Mouse (Mus musculus): ENCODE measurements around the gene Zfyve9.

Gene Zfyve9

GRCm38 (mm10) chr4:108780057-108780863 is at the start of gene Zfyve9:
Zfyve9 (minus strand) TSS chr4:108780798.
- DNase-seq (ENCODE audit: low read depth, low spot score) = peak; percentile 62

GRCm38 (mm10) chr4:108826643-108827042 is 46.0 kb upstream of the Zfyve9 start:
- no peak for DNase-seq (ENCODE audit: low read depth, low spot score)

GRCm38 (mm10) chr4:108826096-108826495 is 45.5 kb upstream of the Zfyve9 start:
- no peak for DNase-seq (ENCODE audit: low read depth, low spot score)

- DNase-seq (ENCODE audit: low read depth, low spot score) = no peak
Measured at GRCm38 (mm10) chr4:108825677-108826076, 45.1 kb upstream of the Zfyve9 start.

GRCm38 (mm10) chr4:108811550-108811949 is 31.0 kb upstream of the Zfyve9 start:
- DNase-seq (ENCODE audit: low read depth, low spot score) = no peak

- no peak for DNase-seq (ENCODE audit: low read depth, low spot score)
Measured at GRCm38 (mm10) chr4:108811142-108811541, 30.5 kb upstream of the Zfyve9 start.

- DNase-seq (ENCODE audit: low read depth, low spot score) = no peak
Measured at GRCm38 (mm10) chr4:108803535-108803934, 22.9 kb upstream of the Zfyve9 start.

- peak; percentile 26 for DNase-seq (ENCODE audit: low read depth, low spot score)
Measured at GRCm38 (mm10) chr4:108798083-108798830, 17.7 kb upstream of the Zfyve9 start.

- DNase-seq (ENCODE audit: low read depth, low spot score) = no peak
Measured at GRCm38 (mm10) chr4:108796701-108797100, 16.1 kb upstream of the Zfyve9 start.

GRCm38 (mm10) chr4:108793941-108794340 is 13.3 kb upstream of the Zfyve9 start:
- no peak for DNase-seq (ENCODE audit: low read depth, low spot score)

- no peak for DNase-seq (ENCODE audit: low read depth, low spot score)
Measured at GRCm38 (mm10) chr4:108790507-108790906, 9.9 kb upstream of the Zfyve9 start.

GRCm38 (mm10) chr4:108789258-108789936 is 8.8 kb upstream of the Zfyve9 start:
- no peak for DNase-seq (ENCODE audit: low read depth, low spot score)

- no peak for DNase-seq (ENCODE audit: low read depth, low spot score)
Measured at GRCm38 (mm10) chr4:108782421-108783085, 2.0 kb upstream of the Zfyve9 start.

- DNase-seq (ENCODE audit: low read depth, low spot score) = no peak
Measured at GRCm38 (mm10) chr4:108781596-108781995, 998 bp upstream of the Zfyve9 start.

- peak; percentile 63 for DNase-seq (ENCODE audit: low read depth, low spot score)
Measured at GRCm38 (mm10) chr4:108780864-108781205, 237 bp upstream of the Zfyve9 start.

- no peak for DNase-seq (ENCODE audit: low read depth, low spot score)
Measured at GRCm38 (mm10) chr4:108779763-108780056, 888 bp downstream of the Zfyve9 start.

- no peak for DNase-seq (ENCODE audit: low read depth, low spot score)
Measured at GRCm38 (mm10) chr4:108768527-108768926, 12.1 kb downstream of the Zfyve9 start.

GRCm38 (mm10) chr4:108759583-108759982 is 21.0 kb downstream of the Zfyve9 start:
- DNase-seq (ENCODE audit: low read depth, low spot score) = no peak

GRCm38 (mm10) chr4:108746160-108746873 is 34.3 kb downstream of the Zfyve9 start:
- DNase-seq (ENCODE audit: low read depth, low spot score) = no peak

- no peak for DNase-seq (ENCODE audit: low read depth, low spot score)
Measured at GRCm38 (mm10) chr4:108731582-108731981, 49.0 kb downstream of the Zfyve9 start.

- no peak for DNase-seq (ENCODE audit: low read depth, low spot score)
Measured at GRCm38 (mm10) chr4:108730450-108730849, 50.1 kb downstream of the Zfyve9 start.
